22 mouse cellular contexts compared by ENCODE assay signal in genomic region chr9:58432793-58433370, GRCm38 (mm10). TPM values are rescaled to one million over a fixed set of nuclear protein-coding genes. Genes with fewer than 3 reads are reported as not detected.
"Had no signal": no experiment of that assay in that cellular context is flagged by ENCODE, and none has a peak within 500 bp of the region (broad histone marks: within the 10 kb centered on the region; RNA-seq: fewer than 3 reads in every experiment).

No protein-coding gene starts in this region.

- H3K27me3 ChIP-seq: lung, embryonic 15.5 days; neural tube, embryonic 13.5 days; neural tube, embryonic 15.5 days had no signal

- H3K9ac ChIP-seq: lung, embryonic 15.5 days; midbrain, embryonic 12.5 days; neural tube, embryonic 13.5 days; neural tube, embryonic 15.5 days had no signal

- ATAC-seq: midbrain, embryonic 16.5 days had no signal

- H3K27ac ChIP-seq: lung, embryonic 15.5 days; midbrain, embryonic 10.5 days; midbrain, embryonic 12.5 days; neural tube, embryonic 13.5 days; neural tube, embryonic 15.5 days had no signal

- H3K9me3 ChIP-seq: lung, embryonic 15.5 days; midbrain, embryonic 10.5 days; midbrain, embryonic 12.5 days; neural tube, embryonic 13.5 days; neural tube, embryonic 15.5 days had no signal

- H3K4me2 ChIP-seq: lung, embryonic 15.5 days; midbrain, embryonic 12.5 days; neural tube, embryonic 13.5 days; neural tube, embryonic 15.5 days had no signal

- H3K4me3 ChIP-seq: lung, embryonic 15.5 days; midbrain, embryonic 10.5 days; midbrain, embryonic 12.5 days; myocyte; neural tube, embryonic 13.5 days; neural tube, embryonic 15.5 days had no signal

- H3K36me3 ChIP-seq: lung, embryonic 15.5 days; midbrain, embryonic 10.5 days; midbrain, embryonic 12.5 days; neural tube, embryonic 13.5 days; neural tube, embryonic 15.5 days had no signal

- DNase-seq: lung, adult 18-20 months; lung, postnatal 10 days; lung, postnatal 4 days; midbrain, embryonic 14.5 days; retina, postnatal 1 day; right cerebral cortex, adult 18-20 months; right cerebral cortex, postnatal 25 days; right cerebral cortex, postnatal 4 days; spleen, adult 18-20 months; thymus, adult 18-20 months; thymus, postnatal 14 days; thymus, postnatal 36 days had no signal

RNA-seq across cellular contexts. Expression of gene Insyn1, which starts 55.5 kb away (rescaled TPM):
- total RNA-seq: megakaryocyte, adult 5-6 weeks; megakaryocyte-erythroid progenitor cell, adult 5-6 weeks had no signal
- polyA plus RNA-seq: liver, embryonic 16.5 days had no signal
